Mouse (Mus musculus) heart, postnatal 4 days (tissue): ENCODE measurements around the gene Kcnn4. TPM values are rescaled to one million over a fixed set of nuclear protein-coding genes. Genes with fewer than 3 reads are reported as not detected.

Experiments used
- DNase-seq: peaks from one replicate; pipeline ENCODE4 v3.0.0; 2021
- total RNA-seq, 2 experiments: library from RNA; stranded (reverse); gene quantifications; 2 replicates each; pipeline ENCODE4 v1.2.3; 2021

Gene Kcnn4
- total RNA-seq, 2 experiments from 2014 or later: 1.0 TPM

DNA sequence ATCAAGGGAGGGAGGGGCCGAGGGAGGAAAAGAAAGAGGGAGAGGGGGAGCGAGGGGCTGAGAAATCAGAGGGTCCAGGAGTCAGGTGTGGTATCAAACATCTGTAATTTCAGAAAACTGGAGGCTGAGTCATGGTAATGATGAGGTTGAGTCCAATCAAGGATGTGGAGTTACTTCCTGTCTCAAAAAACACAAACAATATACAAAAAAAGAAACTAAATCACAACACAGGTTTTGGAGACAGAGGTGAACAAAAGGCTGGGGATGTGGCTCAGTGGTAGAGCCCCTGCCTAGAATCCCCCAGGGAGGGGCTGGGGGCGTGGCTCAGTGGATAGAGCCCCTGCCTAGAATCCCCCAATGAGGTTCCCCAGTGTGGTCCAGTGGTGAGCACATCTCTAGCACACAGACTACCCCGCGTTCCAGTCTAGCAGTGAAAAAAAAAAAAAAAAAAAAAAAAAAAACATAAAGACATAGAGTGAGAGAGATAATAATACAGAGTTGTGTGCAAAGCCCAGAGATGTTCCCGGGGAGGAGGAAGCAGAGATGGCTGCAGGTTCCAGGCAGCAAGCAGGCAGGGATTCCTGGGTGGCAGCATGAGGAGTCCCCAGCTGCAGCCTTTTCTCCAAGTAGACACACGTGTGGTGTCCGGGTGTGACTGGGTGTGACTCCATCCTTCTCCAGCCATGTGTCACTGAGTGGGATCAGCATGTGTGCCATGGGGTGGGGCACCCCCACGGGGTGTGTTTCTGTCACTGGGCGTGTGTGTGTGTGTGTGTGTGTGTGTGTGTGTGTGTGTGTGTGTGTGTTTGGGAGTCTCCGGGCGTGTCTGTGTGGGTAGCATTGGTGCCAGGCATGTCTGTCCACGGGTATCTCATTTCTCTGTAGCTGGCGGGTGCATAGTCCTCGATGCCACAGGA is 3.1 kb upstream of the Kcnn4 start:
- no peak for DNase-seq

DNA sequence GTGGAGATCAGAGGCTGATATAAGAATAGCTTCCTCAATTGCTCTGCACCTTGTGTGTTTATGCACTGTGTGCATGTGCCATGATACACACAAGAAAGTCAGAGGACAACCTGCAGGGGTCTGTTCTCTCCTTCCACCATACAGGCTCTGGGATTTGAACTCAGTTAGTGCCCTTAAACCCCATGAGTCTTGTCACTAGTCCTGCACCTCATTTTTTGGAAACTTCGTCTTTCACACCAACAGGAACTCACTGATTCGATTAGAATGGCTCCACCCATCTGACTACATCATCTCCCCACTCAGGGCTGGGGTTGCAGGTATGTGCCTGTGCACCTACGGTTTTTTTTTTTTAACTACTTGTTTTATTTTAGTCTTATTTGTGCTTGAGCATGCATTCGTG is 1.8 kb upstream of the Kcnn4 start:
- DNase-seq: no peak

- DNase-seq: no peak
Measured at GRCm38 (mm10) chr7:24368946-24369345, 1.1 kb upstream of the Kcnn4 start.

DNA sequence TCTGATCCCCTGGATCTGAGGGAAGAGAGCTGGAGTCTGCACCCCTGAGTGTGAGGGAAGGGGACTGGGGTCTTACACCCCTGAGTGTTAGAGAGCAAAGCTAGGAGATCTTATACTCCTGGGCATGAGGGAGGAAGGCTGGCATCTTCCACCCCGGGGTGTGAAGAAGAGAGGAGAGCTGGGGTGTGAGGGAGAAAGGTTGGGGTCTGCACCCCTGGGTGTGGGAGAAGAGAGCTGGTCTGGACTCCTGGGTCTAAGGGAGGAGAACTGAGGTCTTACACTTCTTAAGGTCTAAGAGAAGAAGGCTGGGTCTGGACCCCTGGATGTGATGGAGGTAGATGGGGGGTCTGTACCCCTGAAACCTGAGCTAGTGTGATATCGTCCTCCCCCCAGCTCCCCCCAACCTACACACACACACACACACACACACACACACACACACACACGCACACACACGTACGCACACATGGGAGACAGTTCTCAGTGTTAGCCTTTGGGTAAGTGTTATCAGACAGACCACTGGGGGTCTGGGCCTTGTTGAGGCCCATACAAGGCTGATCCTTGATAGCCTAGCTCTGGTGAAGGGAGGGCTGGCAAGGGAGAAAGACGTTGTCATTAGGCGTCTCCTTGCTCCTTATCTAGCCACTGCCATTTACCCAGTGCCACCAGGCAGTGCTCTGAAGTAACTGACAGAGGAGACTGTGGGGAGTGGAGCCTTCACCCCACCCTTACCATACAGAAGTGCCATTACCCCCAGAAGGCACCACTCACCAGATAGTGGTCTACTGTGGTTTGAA is 1.1 kb downstream of the Kcnn4 start:
- DNase-seq: no peak

DNA sequence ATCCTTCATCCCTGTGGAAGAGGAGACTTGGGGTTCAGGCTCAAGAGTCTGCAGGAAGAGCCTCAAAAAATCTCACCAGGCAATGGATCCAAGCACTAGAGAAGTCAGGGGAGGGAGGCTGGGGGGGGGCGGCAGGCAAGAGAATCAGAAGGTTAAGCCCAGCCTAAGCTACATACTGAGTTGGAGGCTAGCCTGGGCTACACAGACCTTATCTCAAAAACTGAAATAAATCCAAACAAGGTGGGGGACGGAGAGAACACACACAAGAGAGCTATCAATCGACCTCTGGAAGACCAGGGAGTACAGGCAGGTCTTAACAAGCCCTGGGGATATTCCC is 1.7 kb downstream of the Kcnn4 start:
- DNase-seq: no peak

DNA sequence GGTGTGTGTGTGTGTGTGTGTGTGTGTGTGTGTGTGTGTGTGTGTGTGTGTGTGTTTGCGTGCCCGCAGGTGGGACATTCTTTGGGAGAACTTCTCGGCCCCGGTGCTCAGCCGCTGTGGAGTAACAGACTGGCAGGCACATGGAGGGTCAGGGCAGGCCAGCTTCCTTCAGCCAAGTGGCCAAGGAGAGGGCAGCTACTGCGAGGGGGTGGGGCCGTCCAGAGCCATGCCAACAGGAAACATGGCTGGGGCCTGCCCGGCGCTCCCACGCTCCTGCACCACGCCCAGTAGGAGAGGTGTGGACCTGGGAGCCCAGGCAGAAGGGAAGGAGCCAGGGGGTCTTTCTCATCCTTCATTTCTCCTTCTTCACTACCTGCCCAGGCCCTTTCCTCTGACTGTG is 2.2 kb downstream of the Kcnn4 start:
- DNase-seq: peak; percentile 25

DNA sequence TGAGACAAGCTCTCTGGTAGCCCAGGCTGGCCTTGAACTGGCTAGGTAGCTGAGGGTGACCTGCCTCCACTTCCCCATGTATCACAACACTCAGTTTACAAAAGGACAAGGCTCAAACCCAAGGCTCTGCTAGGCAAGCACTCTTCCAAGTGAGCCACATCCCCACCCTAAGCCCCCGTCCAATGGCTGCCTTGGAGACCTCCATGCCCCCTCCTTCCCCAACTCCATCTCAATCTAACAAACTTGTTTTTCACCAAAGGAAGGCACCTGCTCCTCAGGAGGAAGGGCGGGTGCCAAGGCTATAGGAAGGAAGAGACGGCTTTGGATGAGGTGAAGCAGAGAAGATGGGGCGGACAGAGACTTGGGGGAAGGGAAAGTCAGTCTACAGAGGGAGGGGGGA is 2.7 kb downstream of the Kcnn4 start:
- no peak for DNase-seq

- peak; percentile 50 for DNase-seq
Measured at GRCm38 (mm10) chr7:24373538-24374379, 3.7 kb downstream of the Kcnn4 start.

GRCm38 (mm10) chr7:24376456-24376855 is 6.4 kb downstream of the Kcnn4 start:
- DNase-seq: no peak

DNA sequence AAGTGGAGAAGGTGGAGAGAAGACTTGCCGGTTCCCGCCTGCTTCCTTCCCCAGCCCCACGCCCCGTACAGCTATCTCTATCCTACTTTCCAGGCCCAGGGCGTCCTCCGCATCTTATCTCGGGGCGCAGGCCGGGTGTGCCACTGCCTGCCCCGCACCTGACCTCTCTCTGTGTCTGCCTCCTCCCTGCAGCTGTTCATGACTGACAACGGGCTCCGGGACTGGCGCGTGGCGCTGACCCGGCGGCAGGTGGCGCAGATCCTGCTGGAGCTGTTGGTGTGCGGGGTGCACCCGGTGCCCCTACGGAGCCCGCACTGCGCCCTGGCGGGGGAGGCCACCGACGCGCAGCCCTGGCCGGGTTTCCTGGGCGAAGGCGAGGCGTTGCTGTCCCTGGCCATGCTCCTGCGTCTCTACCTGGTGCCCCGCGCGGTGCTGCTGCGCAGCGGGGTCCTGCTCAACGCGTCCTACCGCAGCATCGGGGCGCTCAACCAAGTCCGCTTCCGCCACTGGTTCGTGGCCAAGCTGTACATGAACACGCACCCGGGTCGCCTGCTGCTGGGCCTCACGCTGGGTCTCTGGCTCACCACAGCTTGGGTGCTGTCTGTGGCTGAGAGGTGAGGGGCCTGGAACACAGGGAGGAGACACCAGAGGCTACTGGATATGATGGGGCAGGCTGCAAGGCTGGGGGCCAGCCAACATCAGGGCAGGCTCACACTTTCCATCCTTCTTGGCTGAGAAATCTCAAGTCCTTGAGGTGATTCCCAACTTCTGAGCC is 7.2 kb downstream of the Kcnn4 start:
- DNase-seq: peak; percentile 59

DNA sequence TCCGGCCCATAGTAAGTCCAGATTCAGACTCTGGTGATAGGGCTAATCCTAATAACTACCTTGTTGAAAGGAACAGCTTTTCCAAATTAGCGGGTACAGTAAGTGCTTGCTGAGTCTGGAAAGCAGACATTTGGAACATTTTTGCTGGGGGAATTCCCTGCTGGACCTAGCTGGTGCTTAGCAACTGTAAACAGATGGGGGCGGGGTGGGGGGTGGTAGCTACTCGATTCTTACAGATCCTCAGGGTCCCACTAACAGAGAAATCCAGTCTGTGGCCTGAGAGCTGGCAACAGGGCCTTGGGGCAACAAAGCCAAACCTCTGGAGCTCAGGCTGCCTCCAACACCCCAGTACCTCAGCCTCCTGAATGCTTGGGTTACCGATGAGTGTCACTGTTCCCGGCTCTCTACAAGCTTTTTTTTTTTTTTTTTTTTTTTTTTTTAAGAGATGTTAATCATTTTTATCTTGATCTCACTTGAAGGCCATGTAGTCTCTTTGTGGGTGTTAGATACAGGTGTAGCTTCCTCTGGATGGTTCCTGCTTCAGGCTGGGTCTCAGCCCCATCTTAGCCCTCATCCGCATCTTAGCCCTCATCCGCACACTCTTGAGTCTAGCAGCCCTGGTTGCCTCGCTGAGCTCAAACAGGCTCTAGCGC is 8.1 kb downstream of the Kcnn4 start:
- DNase-seq: no peak

DNA sequence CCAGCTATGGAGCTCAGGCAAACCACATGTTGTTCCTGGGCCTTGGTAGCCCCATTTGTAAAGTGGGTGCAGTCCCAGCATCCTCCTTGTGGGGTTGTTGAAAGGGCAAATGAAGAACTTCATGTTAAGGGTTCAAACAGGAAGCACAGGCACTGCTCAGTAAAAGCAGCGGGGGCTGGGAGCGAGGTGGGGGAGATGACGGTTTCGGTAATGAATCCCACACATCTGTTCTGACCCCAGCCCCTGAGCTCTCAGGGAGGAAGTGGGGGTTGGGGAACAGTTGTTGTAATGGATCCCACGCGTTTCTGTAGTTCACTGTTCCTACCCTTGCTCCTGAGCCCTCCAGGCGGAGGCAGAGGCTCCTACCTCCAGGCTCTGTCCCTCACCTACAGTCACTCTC is 9.9 kb downstream of the Kcnn4 start:
- no peak for DNase-seq

DNA sequence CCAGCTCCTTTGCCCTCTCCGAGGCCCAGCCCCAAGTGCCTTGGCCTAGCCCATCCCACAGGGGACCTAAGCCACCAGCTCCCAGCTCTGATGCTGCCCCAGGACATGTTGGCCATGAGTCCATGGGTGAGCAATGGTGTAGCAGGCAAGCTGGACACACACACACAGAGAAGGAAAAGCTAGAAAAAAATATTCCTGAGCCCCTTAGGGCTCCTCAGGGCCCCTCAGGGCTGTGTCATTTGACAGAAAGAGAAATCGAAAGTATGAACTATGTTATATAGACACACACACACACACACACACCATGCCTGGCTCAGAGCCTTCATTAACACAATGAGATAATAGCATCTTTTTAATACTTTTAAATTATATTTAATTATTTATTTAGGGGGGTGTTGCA is 10.3 kb downstream of the Kcnn4 start:
- DNase-seq: no peak

GRCm38 (mm10) chr7:24382730-24383372 is 12.8 kb downstream of the Kcnn4 start:
- DNase-seq: no peak

DNA sequence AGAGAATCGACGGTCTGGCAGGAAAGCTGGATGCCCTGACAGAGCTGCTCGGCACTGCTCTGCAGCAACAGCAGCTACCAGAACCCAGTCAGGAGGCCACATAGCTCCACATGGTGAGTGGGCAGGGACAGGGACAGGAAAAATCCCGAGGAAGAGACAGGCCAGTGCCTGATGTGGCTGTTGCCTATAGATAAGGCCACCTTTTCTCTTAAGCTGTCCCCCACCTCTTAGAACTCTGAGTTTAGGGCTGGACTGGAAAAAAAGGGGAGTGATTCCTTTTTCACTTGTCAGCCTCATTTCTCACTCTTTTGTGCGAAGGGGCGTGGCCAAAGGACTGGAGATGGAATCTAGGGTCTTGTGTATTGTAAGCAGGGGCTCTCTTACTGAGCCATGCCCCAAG is 14.0 kb downstream of the Kcnn4 start:
- no peak for DNase-seq

- DNase-seq: peak; percentile 78
Measured at GRCm38 (mm10) chr7:24384827-24385226, 14.8 kb downstream of the Kcnn4 start.

GRCm38 (mm10) chr7:24387059-24387556 is 17.0 kb downstream of the Kcnn4 start:
- DNase-seq: peak; percentile 34

- no peak for DNase-seq
Measured at GRCm38 (mm10) chr7:24389516-24390187, 19.6 kb downstream of the Kcnn4 start.

DNA sequence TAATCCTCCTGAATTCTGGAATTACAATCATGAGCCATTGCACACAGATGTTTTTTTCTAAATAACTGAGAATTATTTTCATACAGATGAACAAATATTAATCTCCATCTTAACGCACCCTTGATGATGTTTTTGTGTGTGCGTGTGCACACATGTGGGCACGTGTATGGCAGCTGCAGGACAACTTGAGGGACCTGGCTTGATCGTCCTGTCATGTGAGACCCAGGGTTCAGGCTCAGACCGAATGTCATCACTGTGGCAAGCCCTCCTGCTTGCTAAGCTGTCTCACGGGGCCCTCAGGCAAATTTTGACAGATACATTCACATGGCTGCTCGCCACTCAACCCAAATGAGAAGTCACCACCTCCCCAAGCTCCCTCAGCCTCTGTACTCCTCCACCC is 20.4 kb downstream of the Kcnn4 start:
- DNase-seq: no peak

DNA sequence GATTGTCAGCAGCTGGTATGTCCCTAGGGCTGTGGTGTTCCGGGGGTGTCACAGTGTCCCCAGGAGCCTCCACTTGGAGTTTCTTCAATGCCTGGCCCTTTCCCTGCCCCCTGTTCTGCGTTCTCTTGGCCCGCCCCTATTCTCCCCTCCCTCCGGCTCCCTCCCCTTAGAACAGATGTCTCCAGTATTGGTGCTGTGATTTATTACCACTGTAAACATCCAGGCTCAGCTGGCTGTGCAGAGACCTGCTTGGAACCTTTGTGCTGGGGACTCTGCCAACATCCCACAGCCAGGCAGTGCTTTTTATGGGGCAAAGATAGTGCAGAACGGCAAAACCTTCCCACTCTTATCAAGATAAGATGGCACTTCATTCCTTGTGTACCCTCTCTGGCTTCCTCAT is 21.0 kb downstream of the Kcnn4 start:
- no peak for DNase-seq
